Mouse (Mus musculus) adrenal gland, adult (tissue): ENCODE measurements at regions not wholly inside any gene's neighbourhood (a gene's known extent, or its start where the extent isn't known, plus 50 kb on each side); places are given as distances from the start of the nearest gene placed in this dataset.
"Not testable (repeated sequence)": the region's sequence is repeated elsewhere in the genome, so short reads cannot be mapped to it uniquely, and the experiment has no call there.

Experiments used
- DNase-seq, 2 experiments: peaks; one replicate each; pipeline ENCODE4 v3.0.0; 2022 to 2023; ENCODE audit warnings: low spot score in 1 of 2; ENCODE audit not compliant: inconsistent age in 2 of 2

DNA sequence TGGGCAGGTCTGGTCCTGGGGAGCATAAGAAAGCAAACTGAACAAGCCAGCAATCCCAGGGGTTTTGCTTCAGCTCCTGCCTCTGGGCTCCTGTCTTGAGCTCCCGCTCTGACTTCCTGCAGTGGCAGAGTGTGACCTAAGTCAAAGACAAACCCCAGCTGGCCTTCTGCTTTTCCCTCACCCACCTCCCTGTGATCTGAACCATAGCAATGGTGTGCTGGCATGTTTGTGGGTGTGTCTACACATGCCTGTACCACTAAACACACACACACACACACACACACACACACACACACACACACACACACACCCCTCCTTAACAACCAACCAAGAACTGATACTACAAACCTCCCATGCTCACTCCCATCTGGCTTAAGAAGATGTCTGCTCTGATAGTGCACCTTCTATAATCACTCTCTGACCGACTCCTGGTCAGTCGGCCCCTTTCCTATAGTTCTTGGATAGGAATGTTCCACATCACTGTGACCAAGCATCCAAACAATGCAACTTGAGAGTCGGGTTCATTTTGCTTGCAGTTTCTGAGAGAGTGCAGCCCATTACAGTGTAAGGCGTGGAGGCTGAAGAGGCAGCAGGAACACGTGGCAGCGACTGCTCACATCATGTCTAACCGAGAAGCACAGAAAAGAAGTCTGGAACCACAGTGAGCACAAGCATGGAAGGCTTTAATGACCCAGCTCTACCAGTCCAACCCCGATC, 134.4 kb downstream of the Tcp10c start:
- peak in 1 of 2 experiments; percentile 50 for DNase-seq

- DNase-seq: not testable (repeated sequence)
These were observed 137.9 kb downstream of the Tcp10c start for GRCm38 (mm10) chr17:13492239-13492638.

GRCm38 (mm10) chr17:13492649-13493277, 138.4 kb downstream of the Tcp10c start:
- DNase-seq: peak; percentile 56 to 82

DNA sequence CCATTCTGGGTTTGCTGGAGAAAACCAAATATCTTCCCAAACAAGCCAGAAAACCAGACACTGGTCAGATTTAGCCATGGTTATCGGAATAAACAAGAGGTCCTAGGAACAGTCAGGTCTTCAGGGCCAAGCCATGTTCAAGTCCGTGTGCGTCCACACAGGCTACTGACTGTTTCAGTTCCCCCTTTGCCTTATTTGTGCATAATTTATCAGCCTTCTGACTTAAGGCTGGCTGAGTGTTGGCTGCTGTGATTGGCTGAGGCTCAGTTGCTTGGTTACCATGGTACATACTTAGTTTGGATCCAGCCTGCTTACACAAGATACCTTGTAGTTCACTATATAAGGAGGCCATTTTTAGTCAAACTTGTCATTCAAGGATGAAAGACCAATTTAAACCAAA, 139.5 kb downstream of the Tcp10c start:
- DNase-seq: not testable (repeated sequence)

GRCm38 (mm10) chr17:13494475-13494874, 140.1 kb downstream of the Tcp10c start:
- DNase-seq: not testable (repeated sequence)

DNA sequence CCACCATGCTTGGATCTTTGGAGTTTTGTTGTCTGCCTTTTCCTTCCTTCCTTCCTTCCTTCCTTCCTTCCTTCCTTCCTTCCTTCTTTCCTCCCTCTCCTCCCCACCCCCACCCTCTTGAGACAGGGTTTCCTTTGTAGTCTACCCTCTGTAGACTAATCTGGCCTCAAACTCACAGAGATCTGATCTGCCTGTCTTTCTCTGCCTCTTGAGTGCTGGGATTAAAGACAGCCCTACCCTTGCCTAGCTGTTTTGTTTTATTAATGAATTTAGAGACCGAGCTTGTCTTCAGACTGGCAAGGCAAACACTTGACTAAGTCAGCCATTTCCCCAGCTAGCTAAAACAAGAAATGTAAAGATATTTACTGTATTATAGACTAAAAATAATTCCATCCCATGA, 150.0 kb downstream of the Tcp10c start:
- not testable (repeated sequence) for DNase-seq

- peak in 1 of 2 experiments; percentile 56 for DNase-seq
These were observed 150.5 kb downstream of the Tcp10c start for GRCm38 (mm10) chr17:13504827-13505268.

DNA sequence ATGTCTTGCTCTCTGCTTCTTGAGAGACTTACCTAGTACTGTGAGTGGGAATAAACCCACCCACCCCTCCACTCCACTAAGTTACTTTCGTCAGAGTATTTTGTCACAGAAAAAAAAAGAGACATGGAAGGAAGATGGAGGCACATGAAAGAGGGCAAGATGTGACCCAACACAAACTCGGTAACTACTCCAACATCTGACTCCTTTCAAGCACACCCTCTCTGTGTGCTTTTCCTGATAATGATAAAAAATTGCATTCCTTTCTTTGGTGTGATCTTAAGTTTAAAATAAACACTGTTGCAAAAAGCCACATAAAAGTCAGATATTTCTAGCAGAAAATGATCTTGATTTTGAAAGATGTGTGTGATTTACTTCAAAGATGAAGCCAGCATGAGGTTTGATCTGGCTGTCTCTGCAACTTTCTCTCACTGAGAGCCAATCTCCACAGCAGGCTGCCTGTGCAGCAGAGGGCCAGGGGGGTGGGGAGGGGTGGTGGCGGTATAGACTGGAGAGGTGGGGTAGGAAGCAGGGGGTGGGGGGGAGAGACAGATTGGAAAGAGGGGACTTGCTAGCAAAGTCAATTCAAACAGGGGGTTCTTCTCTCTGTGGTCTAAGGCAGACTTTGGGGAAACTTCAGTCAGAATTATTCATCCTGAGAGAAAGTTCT, 153.2 kb downstream of the Tcp10c start:
- DNase-seq: not testable (repeated sequence)

GRCm38 (mm10) chr17:13519409-13520201, 165.2 kb downstream of the Tcp10c start:
- not testable (repeated sequence) for DNase-seq

DNA sequence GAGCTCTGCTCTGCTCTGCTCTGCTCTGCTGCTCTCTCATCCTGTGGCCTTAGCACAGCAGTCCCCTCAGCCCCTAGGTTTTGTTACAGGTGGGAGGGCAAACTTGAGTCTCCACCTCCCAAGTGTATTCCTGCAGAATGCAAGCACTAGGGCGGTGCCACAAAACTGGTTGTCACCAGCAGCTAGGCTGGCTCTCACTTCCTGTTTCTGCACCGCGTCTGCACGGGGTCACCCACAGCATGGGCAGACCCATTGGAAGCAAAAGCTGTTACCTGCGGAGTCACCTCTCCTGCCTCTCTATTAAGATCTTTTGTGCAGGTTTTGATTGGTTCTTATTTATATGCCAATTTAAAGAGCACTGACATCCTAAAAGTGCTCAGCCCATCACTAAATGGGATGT, 178.2 kb downstream of the Tcp10c start:
- DNase-seq: not testable (repeated sequence)

- DNase-seq: peak in 1 of 2 experiments; percentile 20
These were observed 186.3 kb downstream of the Tcp10c start for GRCm38 (mm10) chr17:13540446-13541241.

DNA sequence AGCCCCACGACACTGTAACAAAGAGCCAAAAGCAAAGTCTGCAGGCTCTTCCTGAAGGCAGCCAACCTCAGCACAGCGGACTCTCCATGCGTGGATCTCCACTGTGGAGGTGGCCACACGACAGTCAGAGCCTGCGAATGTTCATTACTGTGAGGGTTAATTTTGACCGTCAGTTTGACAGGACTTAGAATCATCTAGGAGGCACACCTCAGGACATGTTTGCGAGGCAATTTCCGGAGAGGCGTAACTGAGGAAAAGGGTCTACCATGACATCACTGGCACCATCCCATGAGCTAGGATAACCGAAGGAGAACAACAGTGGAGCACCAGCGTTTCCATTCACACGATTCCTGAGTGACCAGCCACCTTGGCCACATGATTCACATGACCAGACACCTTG, 186.9 kb downstream of the Tcp10c start:
- DNase-seq: no peak

DNA sequence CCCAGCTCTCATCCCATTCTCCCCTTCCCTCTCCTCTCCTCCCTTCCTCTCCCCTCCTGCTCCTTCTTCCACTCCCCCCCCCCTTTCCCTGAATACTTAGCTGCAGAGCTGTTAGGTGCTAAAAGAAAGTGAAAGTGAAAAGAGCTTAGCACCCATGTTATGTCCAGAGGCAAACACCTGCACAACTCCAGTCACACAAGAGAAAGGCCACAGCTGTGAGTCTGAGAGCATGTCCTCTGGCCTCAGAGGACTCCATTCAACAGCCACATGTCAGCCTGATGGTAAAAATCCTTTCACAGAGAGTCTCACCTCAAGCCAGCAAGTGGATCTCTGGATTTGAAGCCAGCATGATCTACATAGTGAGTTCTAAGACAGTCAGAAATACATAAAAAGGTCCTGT, 187.9 kb downstream of the Tcp10c start:
- DNase-seq: no peak

DNA sequence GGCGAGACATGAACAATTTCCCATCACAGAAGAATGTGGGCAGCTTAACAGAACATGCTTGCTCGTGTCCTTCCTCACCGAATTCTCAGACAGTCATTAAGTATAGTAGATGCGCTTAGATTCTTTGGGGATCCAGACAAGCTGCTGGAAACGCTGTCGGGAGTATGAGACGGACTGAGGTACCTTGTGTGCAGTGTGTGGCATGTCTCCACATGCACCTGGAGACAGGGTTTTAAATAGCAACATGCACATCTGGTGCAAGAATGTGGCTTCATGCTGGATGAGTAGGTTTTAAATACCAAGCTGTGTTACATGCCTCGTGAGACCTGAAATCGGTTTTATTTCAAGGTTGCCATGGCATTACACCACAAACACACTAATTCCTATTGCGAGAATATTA, 188.5 kb downstream of the Tcp10c start:
- no peak for DNase-seq

GRCm38 (mm10) chr17:13544036-13544795, 189.8 kb downstream of the Tcp10c start:
- DNase-seq: no peak

DNA sequence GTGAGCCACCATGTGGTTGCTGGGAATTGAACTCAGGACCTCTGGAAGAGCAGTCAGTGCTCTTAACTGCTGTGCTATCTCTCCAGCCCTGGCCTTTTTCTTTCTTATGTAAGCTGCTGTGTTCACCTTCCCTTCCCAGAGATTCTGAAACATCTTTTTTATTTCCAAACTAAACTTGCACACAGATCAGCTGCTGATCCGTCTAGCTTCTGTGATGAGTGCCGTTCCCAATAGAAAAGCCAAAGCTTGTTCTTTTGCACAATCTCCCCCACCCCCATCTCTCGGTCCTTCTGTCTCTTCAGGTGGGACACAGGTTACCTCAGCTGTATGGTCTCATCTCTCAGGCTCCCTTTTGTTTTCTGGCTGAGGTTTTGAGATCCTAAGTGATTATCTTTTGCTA, 191.9 kb downstream of the Tcp10c start:
- DNase-seq: no peak

DNA sequence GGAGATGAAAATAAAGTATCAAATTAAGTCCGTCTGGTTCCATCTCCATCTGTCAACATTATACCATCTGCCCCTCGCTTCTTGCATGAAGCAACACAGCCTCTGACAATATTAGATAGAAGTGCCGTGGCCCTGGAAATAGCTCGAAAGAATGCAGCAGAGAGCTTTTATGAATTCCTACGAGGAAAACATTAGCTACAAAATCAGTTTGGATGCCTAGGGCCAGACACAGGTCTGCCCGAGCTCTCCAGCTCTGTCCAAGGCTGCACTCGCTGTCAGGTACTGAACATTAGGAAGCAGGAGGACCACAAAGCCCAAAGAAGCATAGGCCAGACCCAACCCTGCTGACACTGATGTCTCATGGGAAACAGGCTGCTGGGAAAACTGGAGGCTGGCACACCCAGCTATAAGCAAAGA, 192.3 kb downstream of the Tcp10c start:
- DNase-seq: no peak

DNA sequence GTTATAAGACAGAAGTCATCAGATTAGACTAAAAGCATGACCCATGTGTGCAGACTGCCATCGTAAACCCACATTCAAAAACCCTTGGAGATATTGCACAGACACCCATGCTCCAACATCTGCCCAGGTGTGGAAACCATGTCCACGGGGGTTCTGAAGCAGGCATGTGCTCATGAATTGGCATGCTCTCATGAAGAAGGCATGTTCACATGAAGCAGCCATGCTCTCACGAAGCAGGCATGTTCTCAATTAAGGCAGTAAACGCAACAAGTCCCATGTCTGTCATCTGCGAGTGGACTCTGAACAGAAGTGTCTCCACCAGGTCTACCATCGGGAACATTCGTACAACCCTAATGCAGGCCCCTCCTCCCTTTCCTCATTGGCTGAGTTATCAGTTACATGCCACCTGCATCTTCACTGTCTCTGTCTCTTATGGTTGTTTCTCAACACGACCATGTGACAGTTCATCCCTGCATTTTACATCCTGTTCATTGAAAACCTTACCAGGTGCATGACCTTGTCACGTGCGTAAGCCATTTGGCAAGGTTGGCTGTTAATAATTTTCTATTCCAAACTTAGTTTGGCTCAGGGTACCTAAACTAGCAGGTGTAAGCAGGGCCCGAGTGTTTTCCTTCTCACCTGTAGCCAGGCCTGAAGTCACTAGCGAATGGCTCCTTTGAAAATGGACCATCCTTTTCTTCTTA, 193.4 kb downstream of the Tcp10c start:
- no peak for DNase-seq
